Mouse (Mus musculus): ENCODE measurements around the gene Rad51d. TPM values are rescaled to one million over a fixed set of nuclear protein-coding genes. Genes with fewer than 3 reads are reported as not detected.

Gene Rad51d
- polyA plus RNA-seq, 1 experiment from 2014 or later: 15.2 TPM

Other genes starting within 250 kb of the Rad51d start
- 0.30 and 0.39 TPM in 2 replicates for gene Cct6b, start 126.3 kb downstream of the Rad51d start, polyA plus RNA-seq (2015; fragmentation: Nextera tagmentation; extraction: Ambion mirVana)
- 33.5 and 35.9 TPM in 2 replicates for gene Zfp830, start 126.3 kb downstream of the Rad51d start, polyA plus RNA-seq (2015; fragmentation: Nextera tagmentation; extraction: Ambion mirVana)
- 33.4 and 34.0 TPM in 2 replicates for gene Lig3, start 109.5 kb downstream of the Rad51d start, polyA plus RNA-seq (2015; fragmentation: Nextera tagmentation; extraction: Ambion mirVana)
- 8.8 and 9.3 TPM in 2 replicates for gene Rffl, start 19.4 kb downstream of the Rad51d start, polyA plus RNA-seq (2015; fragmentation: Nextera tagmentation; extraction: Ambion mirVana)
- 0.43 and 1.1 TPM in 2 replicates for gene Fndc8, start 1.5 kb upstream of the Rad51d start, polyA plus RNA-seq (2015; fragmentation: Nextera tagmentation; extraction: Ambion mirVana)
- gene Nle1, start 17.8 kb upstream of the Rad51d start, polyA plus RNA-seq (2015; fragmentation: Nextera tagmentation; extraction: Ambion mirVana): 33.3 and 39.7 TPM in 2 replicates
- 0.96 and 1.6 TPM in 2 replicates for gene Unc45b, start 19.9 kb upstream of the Rad51d start, polyA plus RNA-seq (2015; fragmentation: Nextera tagmentation; extraction: Ambion mirVana)
- 1.3 and 1.8 TPM in 2 replicates for gene Slfn5, start 60.7 kb upstream of the Rad51d start, polyA plus RNA-seq (2015; fragmentation: Nextera tagmentation; extraction: Ambion mirVana)
- 5.7 and 6.5 TPM in 2 replicates for gene Slfn9, start 101.2 kb upstream of the Rad51d start, polyA plus RNA-seq (2015; fragmentation: Nextera tagmentation; extraction: Ambion mirVana)
- gene Slfn8, start 130.2 kb upstream of the Rad51d start, polyA plus RNA-seq (2015; fragmentation: Nextera tagmentation; extraction: Ambion mirVana): 0.11 and 0.26 TPM in 2 replicates
- gene Slfn2, start 174.5 kb upstream of the Rad51d start, polyA plus RNA-seq (2015; fragmentation: Nextera tagmentation; extraction: Ambion mirVana): 0.73 and 1.1 TPM in 2 replicates
- not detected in 2 replicates for gene Slfn1, start 226.2 kb upstream of the Rad51d start, polyA plus RNA-seq (2015; fragmentation: Nextera tagmentation; extraction: Ambion mirVana)